Mouse (Mus musculus) lung, postnatal 10 days (tissue): Measurements from ENCODE around the gene Rhd.

Experiments
- DNase-seq: peaks from one replicate; pipeline ENCODE4 v3.0.0; 2021

The Rhd gene

DNA sequence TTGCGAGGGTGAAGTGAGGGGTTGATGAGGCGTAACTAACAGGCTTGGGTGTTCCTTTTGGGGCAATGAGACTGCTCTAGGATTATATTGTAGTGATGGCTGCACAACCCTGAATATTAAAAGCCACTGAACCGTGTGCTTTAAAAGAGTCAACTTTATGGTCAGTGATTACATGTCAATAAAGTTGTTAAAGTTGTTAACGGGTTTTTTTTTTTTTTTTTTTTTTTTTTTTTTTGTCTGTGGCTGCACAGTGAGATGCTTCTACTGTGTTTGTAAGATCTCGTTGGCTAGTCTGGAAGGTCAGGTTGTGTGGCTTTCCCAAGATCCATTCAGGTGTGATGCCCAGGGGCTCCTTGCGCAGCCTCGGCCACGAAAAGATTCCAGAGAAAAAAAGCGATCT lies 75.6 kb downstream of the Rhd start:
- DNase-seq: no peak

DNA sequence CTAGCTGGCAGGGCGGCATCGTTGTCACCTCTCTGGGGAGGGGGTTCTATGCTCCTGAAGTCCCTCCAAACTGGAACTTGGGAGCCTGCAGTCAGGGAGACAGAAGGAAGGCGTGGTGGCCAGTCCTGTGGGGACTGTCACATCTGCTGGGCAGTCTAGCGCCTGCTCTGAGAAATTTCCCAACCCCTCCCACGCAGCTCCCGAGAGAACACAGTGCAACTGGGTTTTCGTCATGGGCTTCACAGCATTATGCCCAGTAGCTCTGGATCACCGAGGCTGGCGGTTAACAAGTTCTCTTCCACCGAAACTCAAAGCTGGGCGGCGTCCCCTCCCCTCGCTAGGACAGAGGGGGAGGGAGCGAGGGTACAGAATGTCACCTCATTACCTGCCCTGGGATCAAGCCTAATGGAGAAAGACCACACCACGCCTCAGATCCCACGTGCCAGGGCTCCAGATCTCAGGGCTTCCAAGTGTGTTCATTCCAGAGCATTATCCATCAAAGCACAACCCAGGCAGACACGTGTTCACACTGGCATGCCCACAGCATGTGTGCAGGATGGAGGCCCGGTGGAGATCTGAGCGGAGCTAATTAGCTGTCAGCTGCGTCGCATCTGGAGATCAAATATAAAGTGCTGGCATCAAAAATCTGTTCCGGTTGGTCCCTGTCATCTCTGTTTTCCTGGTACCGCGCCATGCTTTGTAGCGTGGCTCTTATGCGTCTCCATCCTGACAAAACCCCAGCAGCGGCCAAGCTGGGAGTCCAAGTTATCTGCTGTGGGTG lies 79.6 kb downstream of the Rhd start:
- DNase-seq: peak; percentile 59
